Comparison of ENCODE assay signal across 10 mouse cellular contexts in the genomic region with DNA sequence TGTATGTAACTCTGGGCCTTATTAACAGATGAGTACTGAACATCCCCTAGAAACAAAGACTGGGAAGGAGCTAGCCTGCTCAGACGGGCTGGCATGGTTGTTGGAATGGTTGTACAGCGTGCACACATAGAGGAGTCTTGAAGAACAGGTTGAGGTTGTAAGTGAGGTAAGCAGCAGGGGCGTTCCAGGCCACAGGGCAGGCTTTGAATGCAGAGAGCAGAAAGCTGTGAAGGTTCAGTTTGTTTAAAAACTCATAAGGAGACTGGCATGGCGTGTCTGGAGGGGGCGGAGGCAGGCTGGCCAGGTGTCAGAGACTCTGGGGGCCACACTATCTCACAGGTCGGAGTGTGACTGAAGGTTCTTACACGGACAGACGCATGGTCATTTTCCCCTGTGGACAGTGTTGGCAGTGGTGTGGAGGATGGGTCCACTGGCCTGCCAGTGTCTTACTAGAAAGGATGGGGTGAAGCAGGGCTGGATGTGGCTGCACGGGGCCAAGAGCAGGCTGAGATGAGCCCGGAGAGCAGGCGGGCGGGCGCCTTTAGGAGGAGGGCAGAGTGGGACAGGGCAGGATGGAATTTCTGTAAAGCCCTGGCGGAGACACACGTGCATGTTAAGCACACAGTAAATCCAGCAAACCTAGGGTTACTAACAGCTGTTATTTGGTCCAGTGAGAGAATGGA. TPM values are rescaled to one million over a fixed set of nuclear protein-coding genes. Genes with fewer than 3 reads are reported as not detected.
DNase-seq lines count a peak whose midpoint lies in the region; ATAC-seq lines count a peak whose summit lies in the region.
"Had no signal": no experiment of that assay in that cellular context is flagged by ENCODE, and none has a peak within 500 bp of the region (broad histone marks: within the 10 kb centered on the region; RNA-seq: fewer than 3 reads in every experiment).

No protein-coding gene starts in this region.

- ATAC-seq in limb, embryonic 13.5 days (ENCODE audit: low FRiP score, low read depth), result 0 out of 2 replicates have a peak, but pooled peaks have one; percentile 17
- 0 out of 2 replicates have a peak, but pooled peaks have one; percentile 1 for ATAC-seq in common myeloid progenitor, adult 5-6 weeks (replicated peaks; ENCODE audit: low read depth, poor library complexity, severe bottlenecking)
- peak; percentile 18; the same call in 1 of the 2 replicates for ATAC-seq in forebrain, embryonic 16.5 days

- intact Hi-C loops in gastrocnemius, postnatal 36 days (cut with DNase I), result no loop called here

- H3K27me3 ChIP-seq in limb, embryonic 13.5 days, result no peaks in the 10 kb centered on the region
- no peaks in the 10 kb centered on the region for H3K27me3 ChIP-seq in limb, embryonic 10.5 days (ENCODE audit: low read depth, poor library complexity, severe bottlenecking)
- H3K27me3 ChIP-seq in forebrain, embryonic 16.5 days (replicated peaks; ENCODE audit: control insufficient read depth, insufficient read depth, low read length), result no peaks in the 10 kb centered on the region
- H3K27me3 ChIP-seq: intestine, embryonic 15.5 days; liver, embryonic 15.5 days had no signal

- peaks cover 90% of the 10 kb centered on the region for H3K36me3 ChIP-seq in limb, embryonic 13.5 days
- peaks cover 89% of the 10 kb centered on the region for H3K36me3 ChIP-seq in limb, embryonic 10.5 days
- H3K36me3 ChIP-seq in forebrain, embryonic 16.5 days (ENCODE audit: control insufficient read depth, insufficient read depth), result peaks cover 49% of the 10 kb centered on the region

- H3K4me1 ChIP-seq in limb, embryonic 13.5 days, result 0 out of 2 replicates have a peak, but pooled peaks cover 5% of the 10 kb centered on the region
- H3K4me1 ChIP-seq in limb, embryonic 10.5 days, result no peaks in the 10 kb centered on the region
- no peaks in the 10 kb centered on the region; the same call in 1 of the 2 replicates for H3K4me1 ChIP-seq in forebrain, embryonic 16.5 days (replicated peaks; ENCODE audit: control insufficient read depth, insufficient read depth, low read length)

- 87% methylated on average over 15 of the region's 15 CpGs for WGBS in limb, embryonic 13.5 days
- 90% methylated on average over 15 of the region's 15 CpGs for WGBS in limb, embryonic 10.5 days
- 91% methylated on average over 15 of the region's 15 CpGs for whole genome bisulfite sequencing in forebrain, embryonic 16.5 days

- no peak overlapping the region for H3K27ac ChIP-seq in limb, embryonic 13.5 days
- H3K27ac ChIP-seq in limb, embryonic 10.5 days, result no peak overlapping the region
- no peak overlapping the region for H3K27ac ChIP-seq in forebrain, embryonic 16.5 days (ENCODE audit: low read length)
- H3K27ac ChIP-seq: intestine, embryonic 15.5 days; liver, embryonic 15.5 days had no signal

- 0 out of 2 replicates have a peak, but pooled peaks cover 7% of the 10 kb centered on the region for H3K9me3 ChIP-seq in limb, embryonic 13.5 days
- H3K9me3 ChIP-seq in limb, embryonic 10.5 days (replicated peaks), result no peaks in the 10 kb centered on the region
- no peaks in the 10 kb centered on the region for H3K9me3 ChIP-seq in forebrain, embryonic 16.5 days (ENCODE audit: control insufficient read depth, low read length)
- H3K9me3 ChIP-seq: intestine, embryonic 15.5 days; liver, embryonic 15.5 days had no signal

- no peak for DNase-seq in limb, embryonic 10.5 days (ENCODE audit: low spot score)
- DNase-seq in kidney, postnatal 10 days, result peak; percentile 53
- DNase-seq in gastrocnemius, adult 8-10 months (ENCODE audit: low spot score in 2 of 2), result no peak
- no peak for DNase-seq in gastrocnemius, postnatal 36 days
- DNase-seq in left cerebral cortex, adult 8-10 months (ENCODE audit: low spot score in 2 of 2), result no peak

- no peak overlapping the region for H3K4me2 ChIP-seq in limb, embryonic 13.5 days (replicated peaks)
- H3K4me2 ChIP-seq in forebrain, embryonic 16.5 days (ENCODE audit: low read length), result no peak overlapping the region
- H3K4me2 ChIP-seq: intestine, embryonic 15.5 days; liver, embryonic 15.5 days had no signal

- H3K4me3 ChIP-seq in limb, embryonic 13.5 days, result no peak overlapping the region
- H3K4me3 ChIP-seq in limb, embryonic 10.5 days, result no peak overlapping the region
- H3K4me3 ChIP-seq in forebrain, embryonic 16.5 days (replicated peaks; ENCODE audit: low read length), result no peak overlapping the region
- H3K4me3 ChIP-seq: intestine, embryonic 15.5 days; liver, embryonic 15.5 days had no signal

- no peak overlapping the region for H3K9ac ChIP-seq in limb, embryonic 13.5 days
- H3K9ac ChIP-seq in forebrain, embryonic 16.5 days (replicated peaks; ENCODE audit: low read depth, low read length), result no peak overlapping the region
- H3K9ac ChIP-seq: intestine, embryonic 15.5 days; liver, embryonic 15.5 days had no signal

RNA-seq across cellular contexts. Expression of gene Acvr1b, which starts 23.8 kb away (rescaled TPM):
- 6.1 and 7.1 TPM in 2 replicates for polyA plus RNA-seq in limb, embryonic 13.5 days (2015; fragmentation: Nextera tagmentation; extraction: Ambion mirVana)
- polyA plus RNA-seq in limb, embryonic 10.5 days (2016; fragmentation: Nextera tagmentation; extraction: Ambion mirVana), result 5.0 and 5.7 TPM in 2 replicates
- 11.6 and 13.4 TPM in 2 replicates for total RNA-seq in common myeloid progenitor, adult 5-6 weeks (2017)
- polyA plus RNA-seq in forebrain, embryonic 16.5 days (2015; fragmentation: Nextera tagmentation; extraction: Ambion mirVana), result 26.0 and 27.4 TPM in 2 replicates
- total RNA-seq in gastrocnemius, adult 8-10 months (2022), result 10 to 100 TPM; 33.0 to 44.0 (median 39.4) TPM
- total RNA-seq in gastrocnemius, postnatal 36 days (2021), result 10 to 100 TPM; 32.4 to 36.5 TPM
- total RNA-seq in left cerebral cortex, adult 8-10 months (2022), result 100 to 1,000 TPM; 100 to 118 (median 110) TPM

RNA-seq across cellular contexts. Expression of gene Grasp, which starts 26.4 kb away (rescaled TPM):
- 5.7 and 6.0 TPM in 2 replicates for polyA plus RNA-seq in limb, embryonic 13.5 days (2015; fragmentation: Nextera tagmentation; extraction: Ambion mirVana)
- polyA plus RNA-seq in limb, embryonic 10.5 days (2016; fragmentation: Nextera tagmentation; extraction: Ambion mirVana), result 5.4 and 6.9 TPM in 2 replicates
- 2.1 and 4.7 TPM in 2 replicates for total RNA-seq in common myeloid progenitor, adult 5-6 weeks (2017)
- polyA plus RNA-seq in forebrain, embryonic 16.5 days (2015; fragmentation: Nextera tagmentation; extraction: Ambion mirVana), result 1.3 and 1.8 TPM in 2 replicates
- 1 to 10 TPM; 3.0 to 5.4 (median 4.4) TPM for total RNA-seq in gastrocnemius, adult 8-10 months (2022)
- total RNA-seq in gastrocnemius, postnatal 36 days (2021), result 1 to 10 TPM; 5.7 to 6.3 TPM
- total RNA-seq in left cerebral cortex, adult 8-10 months (2022), result 10 to 100 TPM; 56.3 to 63.9 (median 62.1) TPM

RNA-seq across cellular contexts. Expression of gene Nr4a1, which starts 56.4 kb away (rescaled TPM):
- 10.0 and 10.3 TPM in 2 replicates for polyA plus RNA-seq in limb, embryonic 13.5 days (2015; fragmentation: Nextera tagmentation; extraction: Ambion mirVana)
- polyA plus RNA-seq in limb, embryonic 10.5 days (2016; fragmentation: Nextera tagmentation; extraction: Ambion mirVana), result 4.1 and 7.1 TPM in 2 replicates
- 24.2 and 32.7 TPM in 2 replicates for total RNA-seq in common myeloid progenitor, adult 5-6 weeks (2017)
- 4.5 TPM in 2 replicates for polyA plus RNA-seq in forebrain, embryonic 16.5 days (2015; fragmentation: Nextera tagmentation; extraction: Ambion mirVana)
- total RNA-seq in gastrocnemius, adult 8-10 months (2022), result 100 to 1,000 TPM; 114 to 232 (median 117) TPM
- total RNA-seq in gastrocnemius, postnatal 36 days (2021), result 100 to 1,000 TPM; 152 to 202 TPM
- 100 to 1,000 TPM in 1 of 4 experiments, 10 to 100 TPM in 3; 36.3 to 102 (median 74.5) TPM for total RNA-seq in left cerebral cortex, adult 8-10 months (2022)

Comparison
In these comparisons a context has a peak if more than half of its experiments do, and no peak if none do; other contexts are left out.
1. RNA of gene Grasp, which starts 26.4 kb away (total RNA-seq): 56.3 to 63.9 TPM in left cerebral cortex, adult 8-10 months; 5.7 to 6.3 TPM in gastrocnemius, postnatal 36 days, 3.0 to 5.4 TPM in gastrocnemius, adult 8-10 months and 2.1 to 4.7 TPM in common myeloid progenitor, adult 5-6 weeks; every median in the first group is over 4 times any median in the second.
2. Peak in every context shown above with its lines, with median percentiles within 50 percentile points of each other: ATAC-seq.